Mouse (Mus musculus) brain, adult 2 months (tissue): Measurements from ENCODE around the gene Orm1.

Source experiments
- DNase-seq: peaks from one replicate; pipeline ENCODE4 v3.0.0; 2011; ENCODE audit warnings: low read depth, low spot score

The Orm1 gene

DNA sequence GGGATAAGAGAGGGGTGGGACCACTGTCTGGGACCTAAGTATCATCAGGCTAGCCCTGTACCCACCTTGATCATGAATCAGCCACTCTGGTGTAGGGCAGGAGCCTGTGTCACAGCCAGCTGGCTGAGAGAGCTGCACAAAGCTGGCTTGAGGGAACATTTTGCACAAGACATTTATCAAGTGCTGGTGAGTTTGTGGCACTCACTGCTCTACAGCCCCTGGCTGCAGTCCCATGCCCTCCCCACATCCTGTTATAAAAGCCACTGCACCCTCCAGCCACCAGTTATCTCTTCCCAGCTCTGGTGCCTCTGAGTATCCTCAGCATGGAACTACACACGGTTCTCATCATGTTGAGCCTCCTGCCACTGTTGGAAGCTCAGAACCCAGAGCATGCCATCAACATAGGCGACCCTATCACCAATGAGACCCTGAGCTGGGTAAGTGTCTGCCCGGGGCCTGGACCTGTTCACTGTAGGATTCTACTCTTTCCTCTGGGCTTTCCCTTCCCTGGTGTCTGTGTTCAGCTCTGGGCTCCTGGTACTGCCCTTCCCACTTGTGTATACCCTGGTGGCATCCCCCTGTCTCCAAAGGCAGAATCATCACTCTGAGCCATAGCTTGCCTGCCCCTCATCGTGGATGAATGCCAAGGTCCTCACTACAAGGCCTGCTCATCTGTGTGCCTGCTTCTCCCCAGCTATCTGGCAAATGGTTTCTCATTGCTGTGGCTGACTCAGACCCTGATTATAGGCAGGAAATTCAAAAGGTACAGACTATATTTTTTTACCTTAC, 11.7 kb downstream of the Orm1 start, which contains the start of gene Orm3:
Orm3 (plus strand) TSS at position 286 of the 789 bp plus-strand sequence.
- no peak for DNase-seq

DNA sequence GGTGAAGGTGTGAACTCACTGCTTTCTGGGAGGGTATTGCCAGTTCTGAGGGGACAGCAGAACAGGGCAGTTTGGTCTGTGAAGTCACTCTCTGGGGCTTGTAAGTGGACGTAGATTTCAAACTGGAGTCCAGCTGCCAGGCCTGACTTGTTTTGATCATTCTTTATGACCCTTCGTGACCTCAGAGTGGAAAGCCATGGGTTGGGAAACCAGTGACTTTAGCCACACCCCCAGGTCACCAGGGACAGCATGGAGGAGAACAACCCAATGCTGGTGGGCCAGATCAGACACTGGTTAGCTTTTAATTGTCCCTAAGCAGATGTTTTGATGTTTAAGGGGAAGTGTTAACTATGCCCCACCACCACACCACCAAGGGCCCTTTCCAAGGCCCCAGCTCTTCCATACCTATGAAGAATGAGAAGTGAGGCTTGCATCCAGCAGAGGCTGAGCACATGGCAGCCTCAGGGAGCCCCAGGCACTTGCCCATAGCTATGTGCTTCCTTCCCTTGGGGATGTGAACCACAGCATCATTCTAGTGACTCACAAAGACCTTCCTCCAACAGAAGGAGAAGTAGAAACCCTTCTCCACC, 12.7 kb downstream of the Orm1 start:
- DNase-seq = no peak

DNA sequence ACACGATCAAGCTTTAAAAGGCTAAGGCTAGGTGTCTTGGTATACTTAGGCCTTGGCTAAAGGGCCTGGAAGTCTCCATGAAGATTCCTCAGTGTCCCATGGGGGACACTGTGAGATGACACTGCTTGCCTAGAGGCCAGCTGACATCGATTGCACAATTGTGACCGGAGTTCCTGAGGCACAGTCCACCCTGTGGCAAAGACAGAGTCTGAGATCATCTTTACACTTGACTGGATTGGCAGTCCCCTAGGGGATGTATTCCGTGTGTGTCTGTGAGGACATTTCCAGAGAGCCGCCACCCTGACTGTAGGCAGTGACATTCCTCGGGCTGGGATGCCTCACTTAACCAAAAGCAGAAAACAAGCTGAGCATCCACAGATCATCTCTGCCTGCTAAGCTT, 15.5 kb downstream of the Orm1 start:
- no peak for DNase-seq

DNA sequence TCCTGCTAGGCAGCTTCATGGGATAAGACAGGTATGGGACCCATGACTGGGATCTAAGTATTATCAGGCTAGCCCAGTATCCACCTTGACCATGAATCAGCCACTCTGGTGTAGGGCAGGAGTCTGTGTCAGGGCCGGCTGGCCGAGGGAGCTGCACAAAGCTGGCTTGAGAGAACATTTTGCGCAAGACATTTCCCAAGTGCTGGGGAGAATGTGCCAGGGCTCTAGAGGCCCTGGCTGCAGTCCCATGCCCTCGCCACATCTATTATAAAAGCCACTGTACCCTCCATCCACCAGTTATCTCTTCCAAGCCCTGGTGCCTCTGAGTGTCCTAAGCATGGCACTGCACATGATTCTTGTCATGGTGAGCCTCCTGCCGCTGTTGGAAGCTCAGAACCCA, 17.8 kb downstream of the Orm1 start, which contains the start of gene Orm2:
Orm2 (plus strand) TSS at position 300 of the 400 bp plus-strand sequence.
- DNase-seq = no peak

DNA sequence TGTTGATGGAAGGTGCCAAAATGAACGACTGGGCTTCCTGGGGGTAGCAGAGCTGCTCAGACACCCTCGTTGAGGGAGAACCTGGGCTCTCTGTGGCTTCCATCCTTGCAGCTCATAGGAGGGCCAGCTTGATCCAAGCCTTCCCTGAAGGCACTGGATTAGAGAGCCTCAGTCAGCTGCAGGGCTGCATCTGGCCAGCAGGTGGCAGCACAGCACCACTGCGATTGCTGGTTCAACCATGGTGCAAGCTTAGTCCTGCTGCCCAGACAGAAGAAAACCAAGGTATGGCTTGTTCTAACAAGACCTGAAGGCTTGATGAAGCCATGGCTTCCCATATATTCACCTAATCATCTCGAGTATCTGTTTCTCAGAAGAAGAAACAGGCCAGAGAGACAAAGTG, 24.2 kb downstream of the Orm1 start:
- peak; percentile 78 for DNase-seq

DNA sequence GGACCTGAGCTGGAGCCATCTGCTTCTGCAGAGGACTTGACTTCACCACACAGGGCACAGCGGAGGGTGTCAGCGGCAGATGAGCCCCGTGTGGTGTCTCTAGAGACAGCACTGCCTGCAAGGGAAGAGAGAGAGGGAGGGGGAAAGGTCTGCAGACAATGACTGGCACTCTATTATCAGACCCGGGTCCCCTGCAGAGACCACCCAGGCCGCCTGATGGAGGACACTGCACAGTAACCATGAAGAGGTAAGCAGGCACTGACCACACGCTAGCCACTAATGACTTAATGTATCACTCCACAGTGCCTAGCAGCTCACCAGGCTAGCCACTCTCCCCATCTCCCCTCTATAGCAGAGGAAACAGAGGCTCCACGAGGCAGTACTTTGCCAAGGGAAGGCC, 26.5 kb downstream of the Orm1 start:
- no peak for DNase-seq

DNA sequence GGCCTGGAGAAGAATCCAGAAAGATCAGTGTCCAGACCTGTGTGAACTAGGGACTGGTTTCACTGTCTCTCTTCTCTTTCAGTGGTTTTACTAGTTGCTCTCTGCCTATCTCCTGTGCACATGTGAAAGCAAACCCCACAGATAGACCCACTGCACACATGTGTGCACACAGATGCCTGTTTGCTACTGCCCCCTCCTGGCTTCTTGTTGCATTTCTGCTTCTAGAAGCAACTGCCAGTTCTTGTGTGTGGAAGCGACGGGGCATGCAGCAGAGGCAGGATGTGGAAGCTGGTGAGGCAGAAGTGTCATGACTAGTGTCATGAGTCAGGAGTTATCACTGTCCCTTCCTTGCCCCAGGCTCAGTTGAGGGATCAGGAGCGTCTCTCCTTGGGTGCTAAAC, 27.5 kb downstream of the Orm1 start:
- DNase-seq = peak; percentile 55

DNA sequence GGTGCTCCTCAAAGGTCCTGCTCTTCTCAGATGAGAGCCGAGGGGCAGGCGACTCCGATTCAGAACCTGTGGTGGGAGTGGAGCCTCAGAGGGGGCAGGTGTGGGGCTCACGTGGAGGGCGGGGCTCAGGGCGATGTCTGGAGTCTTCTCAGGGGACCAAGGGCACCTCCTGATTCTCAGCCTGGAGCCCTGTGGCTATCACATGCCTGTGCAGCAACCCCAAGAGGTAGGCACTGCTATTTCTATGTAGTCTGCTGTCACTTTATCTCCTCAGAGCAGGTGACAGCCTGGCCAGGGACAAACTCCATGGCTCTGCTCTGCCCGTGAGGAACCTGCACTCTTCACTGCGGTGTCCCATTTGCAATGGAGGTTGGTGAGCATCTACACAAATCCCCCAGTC, 29.0 kb downstream of the Orm1 start:
- no peak for DNase-seq

DNA sequence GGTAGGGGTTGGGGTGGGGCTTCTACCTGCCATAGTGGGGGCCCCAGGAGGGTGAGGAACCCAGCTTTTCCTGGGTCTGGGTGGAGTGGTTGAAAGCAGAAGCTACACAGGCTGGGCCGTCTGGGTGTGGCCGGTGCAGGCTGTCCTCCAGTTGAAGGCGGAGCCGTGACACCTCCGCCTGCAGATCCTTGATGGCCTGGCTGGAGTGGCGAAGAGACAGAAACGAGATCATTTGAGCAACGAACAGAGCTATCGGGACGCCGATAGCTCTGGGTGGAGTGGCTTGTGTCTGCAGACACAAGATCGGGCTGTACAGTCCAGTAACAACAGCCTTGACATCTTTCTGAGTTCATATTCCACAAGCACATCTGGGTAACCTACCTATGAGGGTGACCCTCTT, 30.0 kb downstream of the Orm1 start:
- DNase-seq = no peak

DNA sequence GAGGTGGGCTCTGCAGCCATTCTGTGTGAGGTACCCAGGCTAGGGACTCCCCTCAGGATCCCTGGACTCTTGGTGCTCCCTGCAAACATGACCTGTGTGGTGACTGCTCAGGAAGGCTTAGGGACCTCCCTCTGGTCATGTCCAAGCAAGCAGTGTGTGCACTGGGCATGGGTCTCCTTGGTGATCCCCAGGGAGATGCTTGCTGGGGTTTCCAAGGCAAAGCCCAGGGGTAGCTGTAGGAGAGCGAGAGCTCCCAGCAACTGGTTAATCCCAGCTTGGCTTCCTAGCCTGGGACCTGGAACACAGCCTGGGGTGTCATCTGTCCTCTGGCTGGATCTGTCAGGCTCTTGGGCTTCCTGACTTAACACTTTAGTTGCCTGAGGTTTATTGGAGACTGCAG, 31.0 kb downstream of the Orm1 start:
- DNase-seq = no peak

DNA sequence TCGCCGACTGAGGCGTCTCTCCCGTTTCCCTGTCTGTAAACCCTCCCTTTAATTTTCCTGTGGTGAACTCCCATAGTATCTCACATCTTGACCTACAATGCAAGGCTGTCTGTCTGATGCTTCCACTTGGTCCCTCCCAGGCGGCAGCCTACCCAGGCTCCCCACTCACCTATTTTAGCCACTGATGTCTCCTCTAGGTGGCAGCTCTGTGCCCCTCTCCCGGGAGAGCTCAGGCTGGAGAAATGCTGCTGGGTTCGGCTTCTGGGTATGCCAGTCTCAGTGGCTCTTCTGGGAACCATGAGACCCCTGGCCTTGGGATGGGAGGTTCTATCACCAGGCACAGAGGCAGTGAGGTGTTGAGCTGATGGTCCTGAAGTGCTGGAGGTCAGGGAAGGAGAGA, 33.1 kb downstream of the Orm1 start:
- DNase-seq = no peak

DNA sequence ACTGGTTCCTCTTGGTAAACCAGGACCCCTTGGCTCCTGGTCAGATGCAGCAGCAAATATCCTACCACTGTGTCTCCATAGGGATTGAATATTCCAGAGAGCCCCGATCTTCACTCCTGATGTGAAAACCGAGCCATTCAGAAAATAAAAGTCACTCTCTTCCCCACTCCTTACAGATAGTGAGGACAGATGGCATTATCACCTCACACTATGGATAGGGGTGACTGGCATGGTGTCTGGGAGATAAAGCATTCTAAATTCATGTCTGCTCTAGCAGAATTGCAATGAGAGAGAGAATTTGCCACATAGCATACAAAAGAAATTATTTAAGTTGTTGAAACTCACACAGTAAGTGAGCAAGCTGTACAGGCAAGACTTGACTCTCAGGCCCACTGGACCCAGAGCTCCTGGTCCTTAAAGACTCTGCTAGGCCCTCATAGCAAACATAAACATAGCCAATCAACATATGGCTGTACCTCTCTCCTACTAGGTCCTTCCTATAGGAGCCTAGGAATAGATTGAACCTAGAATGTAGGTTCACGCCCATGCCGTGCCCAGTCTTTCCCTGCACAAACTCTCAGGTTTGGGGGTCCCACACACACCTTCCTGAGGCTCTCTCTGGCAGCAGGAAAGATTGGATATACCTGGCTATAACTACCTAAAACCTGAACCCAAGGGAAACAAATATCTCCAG, 38.5 kb downstream of the Orm1 start:
- DNase-seq = no peak

DNA sequence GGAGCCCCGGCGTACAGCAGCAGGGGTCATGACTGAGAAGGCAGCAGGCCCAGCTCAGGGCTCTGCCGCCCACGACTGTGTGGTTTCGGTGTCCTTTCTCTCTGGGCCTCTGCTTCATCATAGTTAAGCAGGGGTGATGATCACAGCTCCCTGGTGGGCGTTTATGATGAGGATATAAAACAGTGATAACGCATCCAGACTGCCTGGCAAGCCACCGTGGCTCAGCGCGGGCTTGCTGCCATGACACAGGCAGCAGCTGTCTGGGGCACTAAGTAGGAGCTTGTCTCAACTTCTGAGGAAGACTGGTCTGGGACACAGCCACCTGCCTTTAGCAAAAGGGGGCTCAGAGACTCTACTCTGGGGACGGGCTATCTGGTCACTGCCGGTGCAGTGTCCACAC, 39.1 kb downstream of the Orm1 start:
- DNase-seq = no peak

DNA sequence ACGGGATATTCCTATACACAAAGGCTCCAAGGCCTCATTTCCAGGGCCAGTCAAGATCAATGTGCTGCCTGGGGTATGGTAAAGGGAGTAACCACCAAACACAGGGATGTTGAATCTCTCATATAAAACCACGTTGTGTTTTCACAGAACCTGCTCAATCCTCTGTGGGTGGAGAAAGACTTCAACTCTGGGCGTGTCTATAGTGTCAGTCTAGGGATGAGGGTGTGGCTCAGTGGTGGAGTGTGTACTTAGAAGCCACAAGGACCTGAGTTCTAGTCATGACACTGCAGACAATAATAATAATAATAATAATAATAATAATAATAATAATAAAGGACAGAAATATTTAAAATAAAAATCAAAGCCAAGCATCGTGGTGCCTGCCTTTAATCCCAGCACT, 39.9 kb downstream of the Orm1 start:
- no peak for DNase-seq

DNA sequence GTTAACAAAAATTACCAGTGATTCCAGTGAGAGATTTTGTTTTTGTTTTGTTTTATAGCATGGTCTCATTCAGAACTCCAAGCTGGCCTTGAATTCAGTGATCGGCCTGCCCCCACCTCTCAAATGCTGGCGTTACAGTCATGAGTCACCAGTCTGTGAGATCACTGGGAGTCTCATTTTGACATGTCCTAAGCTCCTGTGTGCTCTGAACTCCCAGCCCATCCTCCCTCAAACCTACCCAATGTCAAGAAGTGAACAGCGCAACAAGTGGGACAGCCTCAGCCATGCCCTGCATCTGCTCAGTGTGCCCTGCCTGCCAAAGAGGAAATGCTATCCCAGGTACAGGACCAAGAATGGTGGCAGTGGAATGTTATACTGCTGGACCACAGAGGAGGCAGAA, 40.9 kb downstream of the Orm1 start:
- no peak for DNase-seq

DNA sequence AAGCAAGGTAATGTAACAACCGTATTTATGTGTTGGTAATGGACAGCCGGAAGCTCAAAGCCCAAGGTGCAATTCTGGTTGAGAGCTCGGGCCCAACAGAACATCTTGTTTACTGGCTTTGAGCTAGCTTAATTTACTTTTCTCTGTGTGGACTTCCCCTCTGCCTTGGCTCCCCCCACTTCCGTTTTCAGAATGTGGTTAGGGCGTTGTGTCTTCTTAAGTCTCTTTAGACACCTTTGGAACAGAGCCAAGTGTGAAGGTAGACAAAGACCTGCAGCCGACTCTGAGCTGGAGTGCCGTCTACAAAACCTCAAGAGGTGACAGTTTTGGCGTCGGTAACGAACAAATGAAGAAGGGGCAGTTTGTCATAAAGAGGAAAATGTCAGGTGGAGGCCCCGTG, 41.4 kb downstream of the Orm1 start:
- DNase-seq = peak; percentile 24

DNA sequence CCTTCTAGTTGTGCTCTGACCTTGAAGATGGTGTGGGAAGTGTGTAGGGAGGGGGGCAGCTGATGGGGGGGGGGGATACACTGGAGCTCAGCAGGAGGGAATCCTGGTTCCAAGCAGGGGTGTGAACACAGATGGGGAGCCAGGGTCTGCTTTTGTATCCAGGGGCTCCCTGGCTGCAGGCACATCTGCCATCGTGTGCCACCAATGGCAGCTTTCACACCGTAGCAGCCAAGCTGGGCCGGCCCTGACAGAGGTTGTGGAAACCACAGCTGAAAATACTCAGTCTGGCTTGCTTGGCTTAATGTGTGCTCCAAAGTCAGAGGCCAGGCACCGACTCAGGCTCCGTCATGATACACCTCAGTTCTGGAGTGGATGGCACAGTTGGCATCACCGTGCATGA, 43.7 kb downstream of the Orm1 start:
- no peak for DNase-seq

DNA sequence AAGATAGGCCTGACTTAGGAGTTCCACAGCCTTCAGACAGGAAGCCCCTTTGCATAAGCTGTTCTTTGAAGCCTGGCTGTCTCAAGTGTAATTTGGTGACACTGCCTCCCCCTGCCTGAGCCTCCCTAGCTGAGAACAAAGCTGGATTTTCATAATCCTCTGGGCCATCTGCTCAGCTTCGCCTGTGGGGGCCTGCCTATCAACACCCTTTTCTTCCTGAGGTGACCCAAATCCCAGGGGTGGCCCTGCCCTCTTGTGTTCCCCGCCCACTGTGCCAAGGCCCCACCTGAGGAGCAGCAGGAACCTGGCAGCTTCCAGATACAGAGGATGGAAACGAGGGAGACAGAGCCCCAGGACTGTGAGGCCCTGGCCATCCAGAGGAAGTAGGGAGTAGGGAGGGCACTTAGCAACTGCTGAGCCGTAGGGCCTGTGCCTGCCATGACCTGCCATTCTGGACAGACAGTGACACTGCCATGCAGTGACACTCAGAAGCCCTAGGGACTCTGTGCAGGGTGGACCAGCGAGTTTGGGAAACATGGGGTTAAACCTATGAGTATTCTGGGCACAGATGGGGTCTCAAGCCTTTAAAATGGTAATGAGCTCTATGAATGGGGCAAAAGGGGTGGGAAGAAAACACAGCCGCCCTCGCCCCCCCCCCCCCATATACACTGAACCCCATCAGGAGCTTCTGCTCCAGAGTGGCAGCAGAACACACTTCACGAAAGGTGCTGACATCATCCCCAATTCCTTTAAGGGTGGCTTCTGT, 44.9 kb downstream of the Orm1 start:
- peak; percentile 16 for DNase-seq

DNA sequence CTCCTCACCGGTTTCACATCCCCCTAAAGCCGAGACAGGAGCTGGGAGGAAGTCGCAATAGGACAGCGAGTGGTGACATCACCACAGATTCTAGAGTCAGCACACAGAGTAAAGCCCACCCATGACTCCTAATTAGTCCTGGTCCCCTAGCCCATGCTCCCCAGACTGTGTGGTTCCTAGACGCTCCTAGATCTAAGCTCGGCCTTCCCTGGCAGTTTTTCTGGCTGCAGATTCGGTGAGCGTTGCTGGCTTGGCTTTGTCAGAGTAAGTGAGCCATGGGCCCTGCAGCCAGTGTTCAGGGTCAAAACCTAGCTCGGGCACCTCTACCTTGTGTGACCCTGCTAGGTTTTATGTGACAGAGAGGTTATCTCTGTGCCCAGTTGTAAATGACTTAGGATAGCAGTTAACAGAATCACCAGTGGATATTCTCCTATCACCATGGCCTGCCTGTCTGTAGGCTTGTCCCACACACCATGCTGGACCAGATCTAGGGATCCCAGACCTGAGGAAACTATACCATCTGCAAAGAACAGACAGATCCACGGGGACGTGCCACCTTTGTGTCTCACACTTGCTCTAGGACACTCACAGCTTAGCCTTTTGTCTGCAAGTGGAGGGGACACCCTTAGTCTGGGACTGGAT, 45.6 kb downstream of the Orm1 start:
- no peak for DNase-seq

DNA sequence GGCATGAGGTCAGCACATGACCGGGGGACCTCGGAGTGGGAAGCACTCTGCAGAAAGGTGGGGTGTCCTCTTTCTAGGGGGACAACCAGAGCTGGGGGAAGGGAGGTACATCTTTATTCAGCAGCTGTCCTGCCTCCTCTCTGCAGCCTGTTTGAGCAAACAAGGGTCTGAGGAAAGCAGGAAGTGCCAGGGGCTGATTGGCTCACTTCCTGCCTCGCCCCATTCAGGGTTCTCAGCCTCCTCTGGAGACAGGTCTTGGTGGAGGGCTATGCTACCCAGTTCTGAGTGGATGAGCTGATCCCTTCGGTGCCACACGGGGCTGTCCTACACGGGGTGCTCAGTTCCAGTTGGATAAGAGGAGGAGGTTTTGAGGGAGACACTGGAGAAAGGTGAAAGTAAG, 47.0 kb downstream of the Orm1 start:
- DNase-seq = no peak
